Mouse (Mus musculus) adrenal gland, adult 2 months (tissue): ENCODE results near the gene Ube2dnl2. TPM values are rescaled to one million over a fixed set of nuclear protein-coding genes. Genes with fewer than 3 reads are reported as not detected.

Experiments
- DNase-seq: peaks from one replicate; pipeline ENCODE4 v3.0.0; 2021
- long read RNA-seq: library from polyadenylated mRNA; stranded (forward); transcript quantifications from one replicate; pipeline ENCODE4 v2.0.0, GENCODE M21; 2021
- polyA plus RNA-seq: library from polyadenylated mRNA; depleted of rRNA; stranded (reverse); fragments of >200 nt; gene quantifications from 2 replicates; pipeline ENCODE4 v1.2.3, GENCODE M21; 2012; rRNA removed
- total RNA-seq, 2 experiments: library from RNA; stranded (reverse); gene quantifications; 2 replicates each; pipeline ENCODE4 v1.2.3; 2021

Ube2dnl2 gene
- not detected for total RNA-seq
- not detected in 2 replicates for polyA plus RNA-seq
- long read RNA-seq = 0 reads

DNA sequence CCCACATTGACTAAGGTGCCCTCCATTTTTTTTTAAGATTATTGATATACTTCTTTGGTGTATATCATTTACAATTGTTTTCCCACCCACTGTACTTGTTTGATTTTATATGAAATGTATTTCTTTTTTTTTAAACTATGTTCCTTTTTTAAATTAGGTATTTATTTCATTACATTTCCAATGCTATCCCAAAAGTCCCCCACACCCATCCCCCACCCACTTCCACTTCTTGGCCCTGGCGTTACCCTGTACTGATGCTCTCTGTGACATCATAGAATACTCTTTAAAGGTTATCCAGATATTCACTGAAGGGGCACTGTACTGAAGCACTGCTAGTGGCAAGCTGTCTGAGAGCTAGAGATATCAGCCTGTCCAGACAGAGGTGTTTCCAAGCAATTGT lies at the start of gene Ube2dnl2:
Gene Ube2dnl2, plus strand, starts transcription at position 301 of the 400 bp plus-strand sequence.
- DNase-seq = no peak

DNA sequence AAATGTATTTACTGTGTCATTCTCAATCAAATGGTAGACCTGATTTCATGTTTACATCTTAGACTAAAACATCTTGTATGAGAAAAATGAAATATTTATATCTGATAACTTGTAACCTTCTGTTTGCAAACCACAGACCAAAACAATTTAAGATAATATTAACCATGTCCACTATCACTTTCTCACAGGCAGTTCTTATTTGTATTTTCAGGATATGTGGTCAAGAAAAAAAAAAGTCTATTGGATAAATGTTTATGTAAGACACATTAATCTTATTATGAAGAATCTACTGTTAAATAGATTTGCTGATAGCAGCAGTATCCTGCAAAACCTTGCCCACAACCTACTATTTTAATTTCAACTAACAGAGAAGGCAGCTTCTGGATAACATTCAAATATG lies 11.9 kb upstream of the Ube2dnl2 start:
- DNase-seq = no peak

DNA sequence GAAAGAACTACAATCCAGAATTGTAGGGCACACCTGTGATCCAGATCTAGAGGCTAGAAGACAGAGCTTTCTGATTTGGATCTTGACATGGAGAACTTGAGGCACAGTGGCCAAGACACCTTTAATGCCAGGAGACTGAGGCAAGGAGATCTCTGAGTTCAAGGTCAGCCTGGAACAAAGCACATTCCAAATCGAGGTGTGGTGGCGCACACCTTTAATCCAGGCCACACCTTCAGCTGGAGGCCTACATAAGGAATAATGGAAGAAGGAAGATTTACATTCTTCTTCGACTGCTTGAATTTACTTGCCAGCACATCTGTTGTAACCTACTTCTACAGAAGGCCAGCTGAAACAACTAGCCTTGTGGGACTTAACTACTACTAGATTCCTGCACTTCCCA lies 9.9 kb upstream of the Ube2dnl2 start:
- DNase-seq = no peak

DNA sequence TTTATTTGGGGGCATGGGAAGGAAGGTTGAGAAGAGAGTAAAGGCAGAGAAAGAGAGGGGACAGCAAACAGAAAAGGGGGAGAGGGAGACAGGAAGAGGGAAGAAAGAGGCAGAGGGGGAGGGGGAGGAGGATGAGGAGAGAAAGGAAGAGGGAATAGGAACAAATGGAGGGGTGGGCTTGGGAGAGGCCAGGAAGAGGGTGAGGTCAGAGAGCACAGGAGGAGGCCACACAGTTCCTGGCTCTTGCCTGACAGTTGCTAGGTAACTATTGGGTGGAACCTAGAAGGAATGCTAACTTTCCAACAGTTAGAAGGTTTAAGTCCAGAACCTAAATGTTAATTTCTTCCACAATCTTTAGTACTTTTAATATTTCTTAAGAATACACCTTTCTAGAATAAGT lies 4.0 kb upstream of the Ube2dnl2 start:
- no peak for DNase-seq

DNA sequence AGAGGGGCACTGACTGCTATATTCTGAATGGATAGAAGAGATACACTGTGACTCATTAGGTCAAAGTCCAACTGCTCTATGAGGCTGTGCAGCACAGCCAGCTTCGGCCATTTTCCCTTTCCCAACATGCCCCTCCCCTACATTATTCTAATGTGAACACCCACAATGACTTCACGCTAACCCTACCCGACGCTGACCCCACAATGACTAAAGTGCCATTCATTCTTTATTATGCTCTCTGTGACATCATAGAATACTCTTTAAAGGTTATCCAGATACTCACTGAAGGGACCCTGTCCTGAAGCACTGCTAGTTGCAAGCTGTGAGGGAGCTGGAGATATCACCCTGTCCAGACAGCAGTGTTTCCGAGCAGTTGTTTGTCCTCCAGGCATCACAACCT lies 2.7 kb upstream of the Ube2dnl2 start, which contains the start of gene Ube2dnl1:
Gene Ube2dnl1, plus strand, starts transcription at position 301 of the 400 bp plus-strand sequence.
- DNase-seq = no peak

DNA sequence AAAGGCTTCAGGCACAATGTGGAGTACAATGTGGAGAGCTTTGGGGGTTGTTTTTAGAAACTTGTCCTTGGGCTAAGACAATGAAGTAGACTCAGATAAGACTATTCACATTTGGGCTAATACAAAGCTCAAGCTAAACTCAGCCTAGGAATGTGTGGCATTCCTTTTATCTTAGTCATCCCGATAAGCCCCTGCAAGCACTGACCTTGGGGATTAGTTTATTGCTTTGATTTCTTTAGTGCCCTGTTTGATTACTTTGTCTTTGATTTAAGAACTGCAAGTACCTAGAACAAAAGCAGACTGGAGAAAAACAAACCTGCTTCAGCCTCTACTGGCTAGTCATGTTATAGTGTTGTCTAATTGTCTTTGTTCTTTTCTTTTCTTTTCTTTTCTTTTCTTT lies 47.7 kb downstream of the Ube2dnl2 start:
- DNase-seq = no peak

Other genes starting within 250 kb of the Ube2dnl2 start
- not detected for gene Ube2dnl1, start 2.6 kb upstream of the Ube2dnl2 start, total RNA-seq
- not detected in 2 replicates for gene Ube2dnl1, start 2.6 kb upstream of the Ube2dnl2 start, polyA plus RNA-seq